Mouse (Mus musculus): Measurements from ENCODE around the gene Snrpd2. TPM values are rescaled to one million over a fixed set of nuclear protein-coding genes. Genes with fewer than 3 reads are reported as not detected.

The Snrpd2 gene
- polyA plus RNA-seq (2012; rRNA removed) = 135 and 140 TPM in 2 replicates

- H3K27ac ChIP-seq (ENCODE audit: control insufficient read depth, insufficient read depth, low read depth, low read length) = peak within 1 kb of the TSS; percentile 95
- no peaks in the 10 kb centered on the region for H3K27me3 ChIP-seq (ENCODE audit: control insufficient read depth, insufficient read depth, low read length)
- H3K4me1 ChIP-seq (ENCODE audit: control insufficient read depth, insufficient read depth, low read length) = peaks cover 6% of the 10 kb centered on the region
- no peak for TF ChIP-seq CTCF (IDR thresholded peaks at IDR 0.05; ENCODE audit: control insufficient read depth, insufficient read depth, insufficient replicate concordance, low read depth, low read length)
- TF ChIP-seq POLR2A (IDR thresholded peaks at IDR 0.05; ENCODE audit: control insufficient read depth, low read depth, low read length) = peak; percentile 90
- H3K4me3 ChIP-seq (ENCODE audit: control insufficient read depth, low read depth, low read length) = peak within 1 kb of the TSS; percentile 91
- peaks cover 4% of the 10 kb centered on the region for H3K36me3 ChIP-seq (ENCODE audit: control insufficient read depth, insufficient read depth, low read length)
Measured at GRCm38 (mm10) chr7:19149626-19150025, at the start of gene Snrpd2. Snrpd2 (plus strand) TSS chr7:19149722.

GRCm38 (mm10) chr7:19100290-19100689, 49.2 kb upstream of the Snrpd2 start:
- no peaks in the 10 kb centered on the region for H3K27me3 ChIP-seq (ENCODE audit: control insufficient read depth, insufficient read depth, low read length)
- peaks cover 14% of the 10 kb centered on the region for H3K4me1 ChIP-seq (ENCODE audit: control insufficient read depth, insufficient read depth, low read length)
- TF ChIP-seq CTCF (IDR thresholded peaks at IDR 0.05; ENCODE audit: control insufficient read depth, insufficient read depth, insufficient replicate concordance, low read depth, low read length) (no peak), POLR2A (IDR thresholded peaks at IDR 0.05; ENCODE audit: control insufficient read depth, low read depth, low read length) (no peak)
- H3K36me3 ChIP-seq (ENCODE audit: control insufficient read depth, insufficient read depth, low read length) = no peaks in the 10 kb centered on the region
- no peak overlapping the region for H3K4me3 ChIP-seq (ENCODE audit: control insufficient read depth, low read depth, low read length)
- H3K27ac ChIP-seq (ENCODE audit: control insufficient read depth, insufficient read depth, low read depth, low read length) = no peak overlapping the region

GRCm38 (mm10) chr7:19103741-19104140, 45.8 kb upstream of the Snrpd2 start:
- no peaks in the 10 kb centered on the region for H3K4me1 ChIP-seq (ENCODE audit: control insufficient read depth, insufficient read depth, low read length)
- no peaks in the 10 kb centered on the region for H3K27me3 ChIP-seq (ENCODE audit: control insufficient read depth, insufficient read depth, low read length)
- no peak for TF ChIP-seq CTCF (IDR thresholded peaks at IDR 0.05; ENCODE audit: control insufficient read depth, insufficient read depth, insufficient replicate concordance, low read depth, low read length)
- TF ChIP-seq POLR2A (IDR thresholded peaks at IDR 0.05; ENCODE audit: control insufficient read depth, low read depth, low read length) = no peak
- no peak overlapping the region for H3K4me3 ChIP-seq (ENCODE audit: control insufficient read depth, low read depth, low read length)
- H3K27ac ChIP-seq (ENCODE audit: control insufficient read depth, insufficient read depth, low read depth, low read length) = no peak overlapping the region
- H3K36me3 ChIP-seq (ENCODE audit: control insufficient read depth, insufficient read depth, low read length) = no peaks in the 10 kb centered on the region

GRCm38 (mm10) chr7:19104486-19104885, 45.0 kb upstream of the Snrpd2 start:
- no peaks in the 10 kb centered on the region for H3K36me3 ChIP-seq (ENCODE audit: control insufficient read depth, insufficient read depth, low read length)
- H3K4me3 ChIP-seq (ENCODE audit: control insufficient read depth, low read depth, low read length) = no peak overlapping the region
- no peaks in the 10 kb centered on the region for H3K4me1 ChIP-seq (ENCODE audit: control insufficient read depth, insufficient read depth, low read length)
- H3K27ac ChIP-seq (ENCODE audit: control insufficient read depth, insufficient read depth, low read depth, low read length) = no peak overlapping the region
- H3K27me3 ChIP-seq (ENCODE audit: control insufficient read depth, insufficient read depth, low read length) = no peaks in the 10 kb centered on the region
- TF ChIP-seq POLR2A (IDR thresholded peaks at IDR 0.05; ENCODE audit: control insufficient read depth, low read depth, low read length) = no peak
- no peak for TF ChIP-seq CTCF (IDR thresholded peaks at IDR 0.05; ENCODE audit: control insufficient read depth, insufficient read depth, insufficient replicate concordance, low read depth, low read length)

- H3K27ac ChIP-seq (ENCODE audit: control insufficient read depth, insufficient read depth, low read depth, low read length) = no peak overlapping the region
- no peak overlapping the region for H3K4me3 ChIP-seq (ENCODE audit: control insufficient read depth, low read depth, low read length)
- no peaks in the 10 kb centered on the region for H3K4me1 ChIP-seq (ENCODE audit: control insufficient read depth, insufficient read depth, low read length)
- no peak for TF ChIP-seq CTCF (IDR thresholded peaks at IDR 0.05; ENCODE audit: control insufficient read depth, insufficient read depth, insufficient replicate concordance, low read depth, low read length)
- no peak for TF ChIP-seq POLR2A (IDR thresholded peaks at IDR 0.05; ENCODE audit: control insufficient read depth, low read depth, low read length)
- no peaks in the 10 kb centered on the region for H3K36me3 ChIP-seq (ENCODE audit: control insufficient read depth, insufficient read depth, low read length)
- no peaks in the 10 kb centered on the region for H3K27me3 ChIP-seq (ENCODE audit: control insufficient read depth, insufficient read depth, low read length)
Measured at GRCm38 (mm10) chr7:19107436-19107835, 42.1 kb upstream of the Snrpd2 start.

GRCm38 (mm10) chr7:19109565-19109964, 40.0 kb upstream of the Snrpd2 start:
- Histone ChIP-seq H3K27ac (ENCODE audit: control insufficient read depth, insufficient read depth, low read depth, low read length) (no peak overlapping the region), H3K27me3 (ENCODE audit: control insufficient read depth, insufficient read depth, low read length) (no peaks in the 10 kb centered on the region), H3K36me3 (ENCODE audit: control insufficient read depth, insufficient read depth, low read length) (no peaks in the 10 kb centered on the region), H3K4me1 (ENCODE audit: control insufficient read depth, insufficient read depth, low read length) (no peaks in the 10 kb centered on the region), H3K4me3 (ENCODE audit: control insufficient read depth, low read depth, low read length) (no peak overlapping the region)
- TF ChIP-seq POLR2A (IDR thresholded peaks at IDR 0.05; ENCODE audit: control insufficient read depth, low read depth, low read length) (no peak), CTCF (IDR thresholded peaks at IDR 0.05; ENCODE audit: control insufficient read depth, insufficient read depth, insufficient replicate concordance, low read depth, low read length) (no peak)

- Histone ChIP-seq H3K4me3 (ENCODE audit: control insufficient read depth, low read depth, low read length) (peak within 1 kb of the TSS; percentile 88), H3K27ac (ENCODE audit: control insufficient read depth, insufficient read depth, low read depth, low read length) (peak within 1 kb of the TSS; percentile 56), H3K36me3 (ENCODE audit: control insufficient read depth, insufficient read depth, low read length) (no peaks in the 10 kb centered on the region), H3K27me3 (ENCODE audit: control insufficient read depth, insufficient read depth, low read length) (no peaks in the 10 kb centered on the region), H3K4me1 (ENCODE audit: control insufficient read depth, insufficient read depth, low read length) (peaks cover 8% of the 10 kb centered on the region)
- TF ChIP-seq POLR2A (IDR thresholded peaks at IDR 0.05; ENCODE audit: control insufficient read depth, low read depth, low read length) (peak; percentile 54), CTCF (IDR thresholded peaks at IDR 0.05; ENCODE audit: control insufficient read depth, insufficient read depth, insufficient replicate concordance, low read depth, low read length) (no peak)
Measured at GRCm38 (mm10) chr7:19118028-19118771, 31.3 kb upstream of the Snrpd2 start, which contains the start of gene Gm4969. Gm4969 (minus strand) TSS chr7:19118368.
